Mouse (Mus musculus) spleen, adult 2 months (tissue): Measurements from ENCODE around the gene Gm38655.

Source experiments
- CTCF ChIP-seq: fragments of 200-500 bp; IDR thresholded peaks from 2 replicates; pipeline ENCODE4 v1.5.1; 2011; ENCODE audit warnings: mild to moderate bottlenecking, inconsistent platforms; ENCODE audit not compliant: insufficient read depth, insufficient read length, insufficient replicate concordance; ENCODE audit errors: extremely low read depth
- POLR2A ChIP-seq: fragments of 200-500 bp; IDR thresholded peaks from 2 replicates; pipeline ENCODE4 v1.6.1; 2011; ENCODE audit warnings: low read depth, low read length, inconsistent platforms

DNA sequence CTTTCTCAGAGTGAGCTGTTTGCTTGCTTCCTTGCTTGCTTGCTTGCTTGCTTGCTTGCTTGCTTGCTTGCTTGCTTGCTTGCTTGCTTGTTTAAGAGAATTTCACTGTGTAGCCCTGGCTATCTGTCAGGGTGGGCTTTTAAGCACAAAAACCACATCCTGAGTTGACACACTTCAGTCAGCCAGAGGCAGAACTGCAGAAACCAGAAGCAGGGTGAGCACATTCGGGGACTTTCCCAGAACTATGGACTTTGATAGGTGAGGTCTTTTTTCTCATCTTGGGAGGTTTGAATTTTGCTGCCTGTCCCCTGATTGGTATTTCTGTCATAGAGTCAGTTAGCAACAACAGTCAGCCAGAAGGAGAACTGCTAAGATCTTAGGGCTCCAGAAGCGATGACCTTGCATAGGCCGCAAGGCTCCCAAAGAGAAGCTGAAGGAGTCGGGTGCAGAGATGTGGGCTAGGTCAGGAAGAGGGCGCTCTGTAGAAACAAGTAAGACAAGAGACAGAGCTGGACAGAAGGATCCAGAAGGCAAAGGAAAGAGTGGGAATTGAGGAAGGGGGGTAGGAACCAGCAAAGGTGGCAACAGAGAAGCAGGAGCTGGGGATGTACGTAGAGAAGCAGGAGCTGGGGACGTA lies 49.4 kb upstream of the Gm38655 start:
- TF ChIP-seq CTCF = no peak
- TF ChIP-seq POLR2A = no peak
